Mouse (Mus musculus): Measurements from ENCODE around the gene Wdr46.

GRCm38 (mm10) chr17:33958451-33958850 is 18.0 kb downstream of the Wdr46 start:
- TF ChIP-seq CTCF (conservative IDR thresholded peaks at IDR 0.05 in 1 of 2, IDR thresholded peaks at IDR 0.05 in 1 of 2; ENCODE audit: low read depth in 2 of 2, low read length in 2 of 2) (no peak), POLR2A (IDR thresholded peaks at IDR 0.05; ENCODE audit: low read depth, low read length) (no peak), NELFE (IDR thresholded peaks at IDR 0.05; ENCODE audit: low read depth, low read length) (no peak), EP300 (IDR thresholded peaks at IDR 0.05; ENCODE audit: low read length) (no peak)
